Mouse (Mus musculus) megakaryocyte, embryonic 14.5 days (primary cell): ENCODE results near the gene Vps13d.

ENCODE experiments used
- FLI1 ChIP-seq: IDR thresholded peaks from 2 replicates; pipeline ENCODE4 v1.6.1; 2012; ENCODE audit warnings: low read length, inconsistent platforms, mixed read lengths
- GATA1 ChIP-seq: IDR thresholded peaks from 3 replicates; pipeline ENCODE4 v1.6.1; 2012; ENCODE audit warnings: mixed read lengths, low read length, inconsistent platforms, borderline replicate concordance

DNA sequence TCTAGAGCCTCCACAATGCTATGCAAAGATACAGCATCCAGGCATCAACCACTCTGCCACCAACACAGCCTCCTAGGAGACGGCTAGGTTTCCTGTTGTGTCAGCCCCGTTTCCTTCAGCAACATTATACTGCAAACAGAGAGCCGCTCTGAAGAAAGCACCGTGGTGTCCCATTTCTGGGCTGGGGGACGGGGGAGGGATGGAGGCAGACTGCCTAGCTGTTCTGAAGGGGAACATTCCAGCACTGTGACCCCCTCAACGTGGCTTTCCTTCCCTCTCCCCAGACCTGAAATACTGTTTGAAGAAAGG lies 195.3 kb downstream of the Vps13d start:
- no peak for TF ChIP-seq GATA1
- TF ChIP-seq FLI1, result no peak
